Mouse (Mus musculus) layer of hippocampus, postnatal 36 days (tissue): ENCODE measurements around the gene Ogfod3. TPM values are rescaled to one million over a fixed set of nuclear protein-coding genes. Genes with fewer than 3 reads are reported as not detected.

Experiments used
- total RNA-seq, 2 experiments: library from RNA; stranded (reverse); gene quantifications; 2 replicates each; pipeline ENCODE4 v1.2.3; 2021

Gene Ogfod3
- total RNA-seq, 2 experiments from 2014 or later = 6.0 to 7.0 TPM

Other genes with a start within 250 kb of the Ogfod3 start
- 100 to 1,000 TPM; 129 to 137 TPM for gene Csnk1d, start 213.4 kb downstream of the Ogfod3 start, total RNA-seq
- not detected for gene Cd7, start 165.3 kb downstream of the Ogfod3 start, total RNA-seq
- not detected for gene Sectm1b, start 141.1 kb downstream of the Ogfod3 start, total RNA-seq
- not detected for gene Sectm1a, start 123.5 kb downstream of the Ogfod3 start, total RNA-seq
- gene Tex19.2, start 86.0 kb downstream of the Ogfod3 start, total RNA-seq = not detected
- not detected for gene Tex19.1, start 58.6 kb downstream of the Ogfod3 start, total RNA-seq
- under 1 TPM in 1 of 2 experiments, not detected in 1; 0.23 TPM for gene Uts2r, start 44.4 kb downstream of the Ogfod3 start, total RNA-seq
- gene Hexdc, start 278 bp downstream of the Ogfod3 start, total RNA-seq = 10 to 100 TPM; 16.7 to 20.2 TPM
- 10 to 100 TPM; 22.1 to 22.5 TPM for gene Cybc1, start 24.6 kb upstream of the Ogfod3 start, total RNA-seq
- gene Narf, start 32.5 kb upstream of the Ogfod3 start, total RNA-seq = 10 to 100 TPM; 48.9 to 56.7 TPM
- gene Foxk2, start 55.3 kb upstream of the Ogfod3 start, total RNA-seq = 10 to 100 TPM; 75.7 to 84.8 TPM
- gene Wdr45b, start 149.7 kb upstream of the Ogfod3 start, total RNA-seq = 10 to 100 TPM; 70.2 to 78.1 TPM
- gene Rab40b, start 183.5 kb upstream of the Ogfod3 start, total RNA-seq = 10 to 100 TPM; 66.3 to 67.0 TPM
- gene Fn3krp, start 216.7 kb upstream of the Ogfod3 start, total RNA-seq = 10 to 100 TPM; 49.1 to 50.4 TPM
- 10 to 100 TPM; 42.4 to 43.0 TPM for gene Fn3k, start 230.2 kb upstream of the Ogfod3 start, total RNA-seq
- gene Tbcd, start 247.2 kb upstream of the Ogfod3 start, total RNA-seq = 10 to 100 TPM; 40.3 to 41.3 TPM